Mouse (Mus musculus): ENCODE measurements around the gene Capn1. TPM values are rescaled to one million over a fixed set of nuclear protein-coding genes. Genes with fewer than 3 reads are reported as not detected.

The Capn1 gene
- polyA plus RNA-seq, 2 experiments, result 25.6 to 28.0 TPM

GRCm38 (mm10) chr19:6061021-6061533 lies 45.4 kb upstream of the Capn1 start, which contains the start of gene Znhit2:
Znhit2 (plus strand) TSS chr19:6061192.
- H3K4me1 ChIP-seq (replicated peaks; ENCODE audit: control insufficient read depth in 2 of 2, insufficient read depth in 2 of 2, low read length in 1 of 2), result peaks cover 22 to 24% of the 10 kb centered on the region in 2 experiments
- H3K9ac ChIP-seq (replicated peaks), result peak within 1 kb of the TSS; percentile 92
- TF ChIP-seq EP300 (IDR thresholded peaks at IDR 0.05; ENCODE audit: low read depth) (peak; percentile 14; the same call in 1 of the 2 replicates), CTCF (IDR thresholded peaks at IDR 0.05; ENCODE audit: low read depth) (peak; percentile 31)
- ATAC-seq (ENCODE audit: insufficient read depth) (peak; percentile 69), DNase-seq (ENCODE audit: low read depth in 3 of 3, low spot score in 3 of 3) (peak; percentile 91)
- WGBS (ENCODE audit: insufficient replicate concordance), result under 1% methylated on average over 58 of the region's 58 CpGs
- H3K27ac ChIP-seq, result peak within 1 kb of the TSS; percentile 94
- H3K4me3 ChIP-seq (ENCODE audit: insufficient read depth in 1 of 2, low read depth in 2 of 2, low read length in 2 of 2), result peak within 1 kb of the TSS; percentile 66 to 97
- peaks cover 24% of the 10 kb centered on the region for H3K36me3 ChIP-seq (replicated peaks; ENCODE audit: control insufficient read depth, insufficient read depth, low read depth)
- no peaks in the 10 kb centered on the region for H3K9me3 ChIP-seq (ENCODE audit: control insufficient read depth, low read length)
- H3K27me3 ChIP-seq (ENCODE audit: control insufficient read depth, insufficient read depth, low read length), result no peaks in the 10 kb centered on the region
- peak within 1 kb of the TSS; percentile 86 for H3K4me2 ChIP-seq (ENCODE audit: low read depth)

- WGBS (ENCODE audit: insufficient replicate concordance), result 60% methylated on average over 5 of the region's 5 CpGs
- H3K4me1 ChIP-seq (replicated peaks; ENCODE audit: control insufficient read depth in 2 of 2, insufficient read depth in 2 of 2, low read length in 1 of 2), result peaks cover 22 to 24% of the 10 kb centered on the region in 2 experiments
- H3K9ac ChIP-seq (replicated peaks), result peak overlapping the region; percentile 96
- no peaks in the 10 kb centered on the region for H3K27me3 ChIP-seq (ENCODE audit: control insufficient read depth, insufficient read depth, low read length)
- H3K36me3 ChIP-seq (replicated peaks; ENCODE audit: control insufficient read depth, insufficient read depth, low read depth), result peaks cover 41% of the 10 kb centered on the region
- TF ChIP-seq EP300 (IDR thresholded peaks at IDR 0.05; ENCODE audit: low read depth) (no peak), CTCF (IDR thresholded peaks at IDR 0.05; ENCODE audit: low read depth) (no peak)
- peak overlapping the region; percentile 82 to 97 for H3K4me3 ChIP-seq (ENCODE audit: insufficient read depth in 1 of 2, low read depth in 2 of 2, low read length in 2 of 2)
- peak overlapping the region; percentile 91 for H3K4me2 ChIP-seq (ENCODE audit: low read depth)
- peak overlapping the region; percentile 76 for H3K27ac ChIP-seq
- no peaks in the 10 kb centered on the region for H3K9me3 ChIP-seq (ENCODE audit: control insufficient read depth, low read length)
- DNase-seq (ENCODE audit: low read depth in 3 of 3, low spot score in 3 of 3), result no peak
- no peak for ATAC-seq (ENCODE audit: insufficient read depth)
Observed at GRCm38 (mm10) chr19:6058966-6059365, 43.3 kb upstream of the Capn1 start.

- Histone ChIP-seq H3K4me2 (ENCODE audit: low read depth) (peak overlapping the region; percentile 91), H3K27me3 (ENCODE audit: control insufficient read depth, insufficient read depth, low read length) (no peaks in the 10 kb centered on the region), H3K4me3 (ENCODE audit: insufficient read depth in 1 of 2, low read depth in 2 of 2, low read length in 2 of 2) (peak overlapping the region; percentile 82 to 97), H3K9me3 (ENCODE audit: control insufficient read depth, low read length) (no peaks in the 10 kb centered on the region), H3K9ac (replicated peaks) (peak overlapping the region; percentile 96), H3K4me1 (replicated peaks; ENCODE audit: control insufficient read depth in 2 of 2, insufficient read depth in 2 of 2, low read length in 1 of 2) (peaks cover 22 to 24% of the 10 kb centered on the region in 2 experiments), H3K36me3 (replicated peaks; ENCODE audit: control insufficient read depth, insufficient read depth, low read depth) (peaks cover 45% of the 10 kb centered on the region), H3K27ac (peak overlapping the region; percentile 76)
- WGBS (ENCODE audit: insufficient replicate concordance), result 20% methylated on average over 5 of the region's 5 CpGs
- DNase-seq (ENCODE audit: low read depth in 3 of 3, low spot score in 3 of 3) (no peak), ATAC-seq (ENCODE audit: insufficient read depth) (no peak)
- no peak for TF ChIP-seq EP300 (IDR thresholded peaks at IDR 0.05; ENCODE audit: low read depth)
- no peak for TF ChIP-seq CTCF (IDR thresholded peaks at IDR 0.05; ENCODE audit: low read depth)
Observed at GRCm38 (mm10) chr19:6058513-6058912, 42.8 kb upstream of the Capn1 start.

- H3K27me3 ChIP-seq (ENCODE audit: control insufficient read depth, insufficient read depth, low read length), result no peaks in the 10 kb centered on the region
- H3K4me3 ChIP-seq (ENCODE audit: insufficient read depth in 1 of 2, low read depth in 2 of 2, low read length in 2 of 2), result peak within 1 kb of the TSS; percentile 82 to 97
- peak within 1 kb of the TSS; percentile 91 for H3K4me2 ChIP-seq (ENCODE audit: low read depth)
- ATAC-seq (ENCODE audit: insufficient read depth), result peak; percentile 78
- H3K27ac ChIP-seq, result peak within 1 kb of the TSS; percentile 76
- DNase-seq (ENCODE audit: low read depth in 3 of 3, low spot score in 3 of 3), result peak; percentile 91 to 95 (median 93)
- peaks cover 20 to 21% of the 10 kb centered on the region in 2 experiments for H3K4me1 ChIP-seq (replicated peaks; ENCODE audit: control insufficient read depth in 2 of 2, insufficient read depth in 2 of 2, low read length in 1 of 2)
- H3K36me3 ChIP-seq (replicated peaks; ENCODE audit: control insufficient read depth, insufficient read depth, low read depth), result peaks cover 54% of the 10 kb centered on the region
- TF ChIP-seq EP300 (IDR thresholded peaks at IDR 0.05; ENCODE audit: low read depth) (no peak), CTCF (IDR thresholded peaks at IDR 0.05; ENCODE audit: low read depth) (no peak)
- no peaks in the 10 kb centered on the region for H3K9me3 ChIP-seq (ENCODE audit: control insufficient read depth, low read length)
- H3K9ac ChIP-seq (replicated peaks), result peak within 1 kb of the TSS; percentile 96
- under 1% methylated on average over 63 of the region's 63 CpGs for WGBS (ENCODE audit: insufficient replicate concordance)
Observed at GRCm38 (mm10) chr19:6057313-6058096, 41.8 kb upstream of the Capn1 start, which contains the start of the genes Mrpl49 and Fau. Mrpl49 (minus strand) TSS chr19:6057785. Fau (plus strand) TSS chr19:6057844.

- H3K36me3 ChIP-seq (replicated peaks; ENCODE audit: control insufficient read depth, insufficient read depth, low read depth), result peaks cover 62% of the 10 kb centered on the region
- 40% methylated on average over 4 of the region's 4 CpGs for WGBS (ENCODE audit: insufficient replicate concordance)
- H3K27ac ChIP-seq, result no peak overlapping the region
- TF ChIP-seq CTCF (IDR thresholded peaks at IDR 0.05; ENCODE audit: low read depth) (no peak), EP300 (IDR thresholded peaks at IDR 0.05; ENCODE audit: low read depth) (no peak)
- H3K4me2 ChIP-seq (ENCODE audit: low read depth), result peak overlapping the region; percentile 81
- DNase-seq (ENCODE audit: low read depth in 3 of 3, low spot score in 3 of 3) (no peak), ATAC-seq (ENCODE audit: insufficient read depth) (no peak)
- peaks cover 16 to 17% of the 10 kb centered on the region in 2 experiments for H3K4me1 ChIP-seq (replicated peaks; ENCODE audit: control insufficient read depth in 2 of 2, insufficient read depth in 2 of 2, low read length in 1 of 2)
- H3K9me3 ChIP-seq (ENCODE audit: control insufficient read depth, low read length), result no peaks in the 10 kb centered on the region
- peak overlapping the region; percentile 78 for H3K9ac ChIP-seq (replicated peaks)
- H3K27me3 ChIP-seq (ENCODE audit: control insufficient read depth, insufficient read depth, low read length), result no peaks in the 10 kb centered on the region
- peak overlapping the region; percentile 71 to 97 for H3K4me3 ChIP-seq (ENCODE audit: insufficient read depth in 1 of 2, low read depth in 2 of 2, low read length in 2 of 2)
Observed at GRCm38 (mm10) chr19:6056696-6057095, 41.0 kb upstream of the Capn1 start.
